Mouse (Mus musculus): ENCODE measurements around the gene Exosc7. TPM values are rescaled to one million over a fixed set of nuclear protein-coding genes. Genes with fewer than 3 reads are reported as not detected.

Gene Exosc7
- total RNA-seq (2021), result 10 to 100 TPM; 37.6 to 39.1 TPM
- long read RNA-seq, experiment 1, transcript Exosc7-201 (8 exons, 1,053 nt), result major isoform, 37 of 44 reads
- long read RNA-seq, experiment 1, partial matches to known transcripts, result 1 of 44 reads
- long read RNA-seq, experiment 1, other reads (novel, unspliced or antisense), result 5 of 44 reads
- long read RNA-seq, experiment 2, transcript Exosc7-201 (8 exons, 1,053 nt), result major isoform, 31 of 39 reads
- long read RNA-seq, experiment 2, partial matches to known transcripts, result 2 of 39 reads
- long read RNA-seq, experiment 2, other reads (novel, unspliced or antisense), result 6 of 39 reads

DNA sequence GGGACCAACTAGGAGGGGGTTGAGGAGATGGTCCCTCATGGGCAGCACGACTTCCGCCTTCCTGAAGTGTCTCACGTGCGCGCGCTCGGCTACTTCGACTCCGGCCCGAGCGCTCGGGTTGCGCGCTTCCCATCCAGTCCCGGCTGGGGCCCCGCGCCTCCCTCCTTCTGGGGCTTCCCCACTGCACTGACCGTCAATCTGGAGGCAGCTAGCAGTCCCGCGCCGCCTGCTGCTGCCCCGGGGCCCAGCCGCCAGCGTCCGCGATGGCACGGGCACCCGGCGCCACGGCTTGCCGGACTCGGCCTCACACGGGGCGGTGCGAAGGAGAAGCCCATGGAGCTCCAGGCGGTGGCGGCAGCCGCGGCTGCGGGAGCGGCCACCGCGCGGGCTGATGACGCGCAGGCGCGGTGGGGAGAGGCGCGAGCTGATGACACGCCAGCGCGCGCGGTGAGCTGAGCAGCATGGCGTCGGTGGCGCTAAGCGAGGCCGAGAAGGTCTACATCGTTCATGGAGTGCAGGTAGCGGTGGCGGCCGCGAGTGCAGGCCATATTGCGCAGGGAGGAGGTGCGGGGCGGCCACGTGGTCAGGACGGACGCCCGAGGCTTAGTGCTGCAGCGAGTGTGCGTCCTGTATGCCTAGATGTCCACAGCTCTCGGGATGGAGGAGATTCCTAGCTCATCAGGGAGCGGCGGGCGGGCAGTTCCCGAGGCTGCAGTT, at the start of gene Exosc7, which contains the start of gene Zdhhc3:
Gene Exosc7 (plus strand): TSS at position 411 of the 717 bp plus-strand sequence.
Gene Zdhhc3 (minus strand): TSS at position 401 of the 717 bp plus-strand sequence.
- DNase-seq (ENCODE audit: low spot score in 2 of 2), result peak; percentile 86 to 89
- intact Hi-C loops (cut with DNase I), result no loop called here

DNA sequence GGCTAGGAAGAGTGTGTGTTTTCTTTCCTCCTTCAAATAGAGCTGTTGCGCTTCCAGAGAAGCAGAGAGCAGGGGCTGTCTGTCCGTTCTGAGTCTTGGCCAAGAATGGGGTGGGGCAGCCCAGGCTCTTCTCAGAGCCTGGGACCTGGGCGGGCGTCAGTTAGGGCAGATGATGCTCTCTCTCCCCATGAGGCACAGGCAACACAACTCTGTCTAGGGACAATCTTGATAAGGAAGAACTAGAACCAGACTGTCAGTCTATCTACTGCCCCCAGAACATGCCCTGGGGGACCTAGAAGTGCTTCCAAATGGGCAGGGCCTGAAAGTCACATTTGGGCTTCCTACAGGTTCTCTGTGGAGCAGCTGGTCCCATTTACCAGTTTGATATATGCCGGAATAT, 33.9 kb upstream of the Exosc7 start:
- intact Hi-C loops (cut with DNase I), result no loop called here
- DNase-seq (ENCODE audit: low spot score in 2 of 2), result no peak

DNA sequence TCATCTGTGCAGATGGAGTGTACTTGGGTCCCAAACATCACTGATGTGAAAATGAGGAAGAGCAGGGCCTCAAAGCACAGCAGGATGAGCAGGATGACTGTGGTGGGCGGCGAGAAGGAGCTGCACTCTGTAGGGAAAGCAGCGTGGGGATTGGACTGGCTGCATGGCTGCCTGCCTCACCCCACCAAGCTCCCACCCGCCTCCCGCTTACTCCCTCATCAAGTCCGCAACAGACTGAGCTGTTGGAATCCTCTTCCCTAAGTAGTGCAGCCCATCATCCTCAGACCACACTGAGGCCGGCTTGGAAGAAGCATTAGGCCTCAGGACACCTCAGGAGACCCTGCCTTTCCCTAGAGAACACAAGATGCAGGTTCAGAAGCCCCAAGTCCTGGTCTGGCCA, 32.7 kb upstream of the Exosc7 start:
- DNase-seq (ENCODE audit: low spot score in 2 of 2), result no peak
- intact Hi-C loops (cut with DNase I), result no loop called here

DNA sequence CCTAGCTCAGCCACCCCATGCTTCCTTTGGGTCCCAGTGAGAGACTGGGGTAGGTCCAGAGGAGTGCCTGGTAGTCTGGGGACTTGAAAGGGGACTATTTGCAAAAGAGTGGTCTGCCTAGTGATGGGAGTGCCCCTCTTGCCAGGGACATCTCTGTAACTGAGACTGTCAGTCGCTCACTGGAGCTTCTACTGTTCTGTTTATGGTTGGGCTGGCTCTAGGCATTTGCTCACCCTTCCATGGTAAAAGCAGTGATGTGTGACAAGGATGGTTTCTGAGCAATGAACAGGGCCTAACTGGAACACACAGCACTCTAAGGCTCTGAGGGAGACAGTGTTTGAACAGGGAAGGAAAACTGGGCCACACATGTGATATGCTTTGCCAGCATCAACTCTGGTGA, 32.2 kb upstream of the Exosc7 start:
- intact Hi-C loops (cut with DNase I), result no loop called here
- peak in 1 of 2 experiments; percentile 12 for DNase-seq (ENCODE audit: low spot score in 2 of 2)

DNA sequence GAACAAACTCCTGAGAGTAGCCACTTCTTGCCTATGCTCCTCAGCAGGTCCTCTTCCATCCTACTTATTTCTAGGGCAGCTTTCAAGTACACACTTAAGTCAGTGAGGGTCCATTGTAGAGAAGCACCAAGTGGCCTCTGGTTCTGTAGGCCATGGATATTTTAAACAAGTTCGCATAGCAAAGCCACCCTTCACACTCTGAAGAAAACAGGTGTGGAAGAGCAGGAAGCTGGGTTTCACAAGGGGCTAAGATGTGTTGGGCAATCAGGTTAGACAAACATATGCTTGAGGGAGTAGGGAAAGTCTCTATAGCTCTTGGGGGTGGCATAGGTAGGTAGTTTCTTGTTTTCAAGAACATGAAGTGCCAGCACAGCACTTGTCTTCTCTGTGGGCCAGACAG, 27.6 kb upstream of the Exosc7 start:
- intact Hi-C loops (cut with DNase I), result no loop called here

DNA sequence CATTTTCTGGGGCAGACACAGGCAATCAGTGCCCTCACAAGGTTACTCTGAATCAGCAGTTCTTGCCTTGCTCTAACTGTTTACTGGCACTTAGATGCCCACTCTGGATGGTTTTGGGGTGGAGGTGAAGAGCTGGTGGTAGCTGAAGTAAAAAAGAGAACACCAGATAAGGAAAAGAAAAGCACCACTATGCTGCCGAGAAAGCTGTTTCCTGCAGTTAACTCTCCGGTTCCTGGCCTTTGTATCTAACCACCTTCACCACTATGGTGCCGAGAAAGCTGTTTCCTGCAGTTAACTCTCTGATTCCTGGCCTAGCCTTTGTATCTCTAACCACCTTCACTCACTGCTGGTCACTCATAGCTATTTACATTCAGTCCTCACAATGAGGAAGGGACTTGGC, 25.5 kb upstream of the Exosc7 start:
- intact Hi-C loops (cut with DNase I), result no loop called here

More for the DNA sequence above, 27.6 kb upstream of the Exosc7 start:
- no peak for DNase-seq (ENCODE audit: low spot score in 2 of 2)

DNA sequence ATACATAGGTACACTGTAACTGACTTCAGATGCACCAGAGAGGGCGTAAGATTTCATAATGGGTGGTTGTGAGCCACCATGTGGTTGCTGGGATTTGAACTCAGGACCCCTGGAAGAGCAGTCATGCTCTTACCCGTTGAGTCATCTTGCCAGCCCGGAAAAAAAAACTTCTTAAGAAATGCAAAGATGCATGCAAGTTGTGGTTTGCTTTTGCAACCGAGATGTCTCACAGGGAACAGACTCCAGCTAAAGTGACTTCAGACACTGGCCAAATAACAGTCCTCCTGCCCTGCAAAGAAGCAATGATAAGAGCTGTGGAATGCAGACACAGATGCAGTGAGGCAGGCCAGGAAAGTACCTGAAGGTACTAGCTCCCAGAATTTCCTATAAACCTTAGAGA, 22.2 kb upstream of the Exosc7 start:
- no peak for DNase-seq (ENCODE audit: low spot score in 2 of 2)
- intact Hi-C loops (cut with DNase I), result no loop called here

More for the DNA sequence above, 25.5 kb upstream of the Exosc7 start:
- no peak for DNase-seq (ENCODE audit: low spot score in 2 of 2)

DNA sequence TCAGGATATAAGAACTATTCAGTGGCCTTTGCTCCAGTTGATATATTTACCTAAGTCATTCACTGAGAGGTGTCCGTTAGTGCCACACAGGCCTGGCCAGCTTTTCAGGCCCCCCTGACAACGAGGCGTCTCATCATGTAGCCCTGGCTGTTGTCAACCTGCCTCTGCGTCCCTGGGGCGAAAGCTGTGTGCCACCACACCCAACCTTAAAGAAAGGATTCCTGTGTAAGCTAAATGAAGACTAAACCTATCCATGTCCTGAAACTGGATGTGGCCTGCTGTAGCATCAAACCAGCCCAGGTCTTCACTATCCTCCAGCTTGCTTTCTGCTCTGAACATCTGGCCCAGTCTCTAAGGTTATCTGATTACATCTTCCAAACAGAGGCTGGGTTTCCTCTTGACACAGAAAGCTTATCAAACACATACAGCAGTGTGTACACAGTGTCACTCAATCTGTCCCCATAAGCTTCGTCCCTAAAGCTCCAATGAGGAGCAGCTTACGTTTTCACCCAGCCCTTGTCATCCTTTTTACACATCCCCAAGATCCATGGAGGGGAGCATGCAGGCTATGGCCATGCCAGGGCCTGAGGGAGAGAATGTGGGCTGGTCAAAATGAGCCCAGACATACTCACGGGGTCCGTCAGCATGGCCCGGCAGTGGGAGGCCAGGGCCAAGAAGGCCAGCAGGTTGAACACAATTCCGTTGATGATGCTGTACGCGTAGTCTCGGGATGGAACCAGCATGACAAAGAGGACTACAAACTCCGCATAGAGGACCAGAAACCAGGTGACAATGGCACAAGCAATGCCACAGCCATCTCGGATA, 13.2 kb upstream of the Exosc7 start:
- DNase-seq (ENCODE audit: low spot score in 2 of 2), result no peak
- intact Hi-C loops (cut with DNase I), result no loop called here

DNA sequence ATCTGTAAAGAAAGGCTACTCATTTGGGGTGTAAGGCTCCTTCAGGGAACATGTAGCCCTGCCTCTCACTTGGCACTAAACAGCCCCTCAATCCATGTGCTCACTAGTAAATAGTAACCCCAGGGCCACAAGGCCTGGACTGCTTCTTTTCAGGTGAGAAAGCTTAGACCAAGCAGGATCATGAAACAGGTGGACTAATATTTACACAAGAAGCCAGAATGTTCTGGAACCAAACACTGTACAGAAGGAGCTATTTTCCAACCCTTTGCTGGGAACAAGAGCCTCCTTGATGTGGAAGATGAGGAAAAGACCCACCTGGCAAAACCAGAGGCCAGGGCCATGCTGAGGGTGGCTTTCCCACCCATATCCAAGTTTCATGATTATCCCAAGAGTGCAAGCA, 9.6 kb upstream of the Exosc7 start:
- intact Hi-C loops (cut with DNase I), result no loop called here
- DNase-seq (ENCODE audit: low spot score in 2 of 2), result no peak

DNA sequence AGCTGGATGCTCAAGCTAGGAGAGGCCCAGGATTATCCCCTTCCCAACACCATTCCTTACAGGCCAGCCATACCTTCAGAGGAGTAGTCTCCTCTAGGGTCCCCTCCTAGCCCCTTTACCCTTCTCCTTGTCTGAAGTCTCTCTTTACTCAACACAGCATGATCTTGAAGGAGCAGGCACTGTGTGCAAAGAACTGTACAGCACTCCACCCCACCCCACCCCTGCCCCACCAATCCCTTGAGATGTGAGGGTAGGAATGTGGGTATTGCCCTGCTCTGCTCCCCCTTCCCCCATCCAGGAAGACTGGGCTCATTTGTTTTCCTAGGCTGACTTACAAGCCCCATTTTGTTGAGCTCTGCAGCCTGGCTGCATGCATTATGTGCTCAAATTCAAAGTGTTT, 8.7 kb upstream of the Exosc7 start:
- no peak for DNase-seq (ENCODE audit: low spot score in 2 of 2)
- intact Hi-C loops (cut with DNase I), result no loop called here

DNA sequence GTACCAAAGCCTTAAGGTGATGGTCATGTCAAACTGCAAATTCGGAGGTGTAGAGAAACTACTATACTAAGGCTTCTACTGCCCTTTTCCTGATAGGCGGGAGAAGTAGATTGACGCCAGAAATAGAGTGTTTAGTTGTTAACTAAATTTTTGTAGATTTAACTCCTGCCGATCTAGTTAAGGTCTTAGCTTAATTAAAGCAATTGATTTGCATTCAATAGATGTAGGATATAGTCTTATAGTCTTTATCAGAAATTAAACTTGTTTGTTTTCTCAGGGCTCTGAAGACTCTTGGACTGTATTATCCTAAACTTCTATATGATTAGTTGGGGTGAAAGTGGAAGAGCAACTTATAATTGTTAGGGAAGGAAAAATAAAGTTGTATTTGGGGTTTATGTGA, 5.8 kb upstream of the Exosc7 start:
- DNase-seq (ENCODE audit: low spot score in 2 of 2), result no peak

DNA sequence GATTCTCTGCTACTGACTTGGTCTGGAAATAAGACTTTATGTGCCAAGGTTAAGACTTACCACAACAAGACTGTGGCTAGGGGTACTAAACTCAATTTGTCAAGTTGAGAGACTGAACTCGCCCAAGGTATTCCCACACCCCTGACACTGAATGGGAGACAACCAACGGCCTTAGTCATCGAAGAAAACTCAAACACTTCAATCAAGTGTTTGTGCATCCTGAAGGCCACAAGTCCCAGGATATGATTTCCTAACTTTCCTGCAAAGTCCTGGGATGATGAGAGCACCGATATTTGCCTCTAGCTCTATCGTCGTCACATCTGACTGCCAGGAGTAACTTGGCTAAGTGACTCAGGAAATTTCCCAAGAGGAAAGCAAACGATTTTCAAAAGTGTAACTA, 3.8 kb upstream of the Exosc7 start:
- intact Hi-C loops (cut with DNase I), result no loop called here
- no peak for DNase-seq (ENCODE audit: low spot score in 2 of 2)

More for the DNA sequence above, 5.8 kb upstream of the Exosc7 start:
- intact Hi-C loops (cut with DNase I), result no loop called here

DNA sequence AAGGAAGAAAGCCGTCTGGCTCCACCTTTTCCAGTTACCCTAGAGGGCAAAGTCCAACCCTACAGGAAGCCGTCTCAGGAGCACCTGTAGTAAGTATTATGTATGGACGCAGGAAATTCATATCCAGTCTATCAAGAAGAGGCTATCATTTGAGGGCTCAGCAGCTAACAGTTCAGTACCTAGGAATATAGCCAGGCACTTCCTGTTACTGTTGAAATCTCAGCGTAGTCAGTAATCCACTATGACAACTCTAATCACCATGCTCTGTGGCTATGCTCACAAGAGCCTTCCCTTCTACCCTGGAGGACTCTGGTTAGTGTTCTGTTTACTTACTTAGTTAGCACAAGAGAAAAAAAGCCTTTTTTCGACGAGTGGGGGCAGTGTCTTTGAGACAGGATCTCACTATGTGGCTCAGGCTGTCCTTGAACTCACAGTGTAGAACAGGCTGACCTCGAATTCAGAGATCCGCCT, 1.2 kb upstream of the Exosc7 start:
- no peak for DNase-seq (ENCODE audit: low spot score in 2 of 2)
- intact Hi-C loops (cut with DNase I), result no loop called here

DNA sequence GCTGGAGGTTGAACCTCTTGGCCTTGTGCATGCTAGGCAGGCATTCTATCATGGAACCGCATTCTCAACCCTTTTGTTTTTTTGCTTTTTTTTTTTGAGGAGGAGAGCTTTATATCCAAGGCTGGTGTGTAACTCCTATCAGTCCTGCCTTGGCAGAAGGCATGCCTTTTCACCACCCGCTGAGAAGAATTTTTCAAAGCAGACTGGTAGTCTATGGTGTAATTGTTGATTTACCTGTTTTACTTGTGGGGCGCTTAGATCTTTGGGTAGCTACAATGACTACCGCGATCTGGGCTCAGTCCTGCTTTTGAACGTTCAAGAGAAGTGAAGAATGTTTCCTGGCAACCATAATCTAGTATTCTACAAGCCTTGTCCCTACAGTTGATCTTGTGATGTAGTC, 916 bp downstream of the Exosc7 start:
- no peak for DNase-seq (ENCODE audit: low spot score in 2 of 2)
- intact Hi-C loops (cut with DNase I), result no loop called here

DNA sequence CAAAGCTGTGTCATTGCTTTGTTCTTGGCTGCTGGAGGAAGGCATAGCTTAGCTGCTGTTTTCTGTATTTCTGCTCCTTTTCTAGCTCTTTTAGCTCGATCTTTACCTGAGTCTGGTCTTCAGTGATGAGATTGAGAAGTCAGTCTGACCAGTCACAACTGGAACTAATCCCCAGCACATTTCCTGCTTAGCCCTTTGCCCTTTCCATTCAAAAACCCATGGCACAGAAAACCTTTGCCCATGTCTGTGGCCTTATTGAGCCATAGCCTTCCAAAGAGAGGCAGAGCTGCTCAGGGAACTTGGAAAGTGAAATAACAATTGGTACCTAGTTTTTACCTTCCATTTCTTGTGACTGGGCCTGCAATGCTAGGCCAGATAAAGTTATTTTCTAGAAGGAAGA, 2.6 kb downstream of the Exosc7 start:
- no peak for DNase-seq (ENCODE audit: low spot score in 2 of 2)
- intact Hi-C loops (cut with DNase I), result no loop called here

DNA sequence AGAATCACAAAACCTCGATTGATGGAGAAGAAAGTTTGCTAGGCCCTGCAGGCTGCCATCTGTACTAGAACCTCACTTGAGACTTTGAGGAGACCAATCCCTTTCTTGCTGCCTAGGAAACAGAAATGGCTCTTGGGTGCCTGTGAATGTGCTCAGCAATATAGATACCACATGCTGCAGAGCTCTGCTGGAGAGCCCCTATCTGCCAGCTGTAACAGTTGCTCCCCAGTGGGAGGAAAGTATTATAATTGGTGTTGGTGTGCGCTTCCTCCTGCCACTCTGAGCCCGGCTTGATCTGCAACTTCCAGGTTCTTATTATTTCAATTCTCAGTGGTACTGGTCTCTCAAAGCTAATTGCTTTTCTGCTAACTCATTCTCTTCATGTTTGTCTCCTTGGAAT, 10.0 kb downstream of the Exosc7 start:
- no peak for DNase-seq (ENCODE audit: low spot score in 2 of 2)
- intact Hi-C loops (cut with DNase I), result no loop called here

DNA sequence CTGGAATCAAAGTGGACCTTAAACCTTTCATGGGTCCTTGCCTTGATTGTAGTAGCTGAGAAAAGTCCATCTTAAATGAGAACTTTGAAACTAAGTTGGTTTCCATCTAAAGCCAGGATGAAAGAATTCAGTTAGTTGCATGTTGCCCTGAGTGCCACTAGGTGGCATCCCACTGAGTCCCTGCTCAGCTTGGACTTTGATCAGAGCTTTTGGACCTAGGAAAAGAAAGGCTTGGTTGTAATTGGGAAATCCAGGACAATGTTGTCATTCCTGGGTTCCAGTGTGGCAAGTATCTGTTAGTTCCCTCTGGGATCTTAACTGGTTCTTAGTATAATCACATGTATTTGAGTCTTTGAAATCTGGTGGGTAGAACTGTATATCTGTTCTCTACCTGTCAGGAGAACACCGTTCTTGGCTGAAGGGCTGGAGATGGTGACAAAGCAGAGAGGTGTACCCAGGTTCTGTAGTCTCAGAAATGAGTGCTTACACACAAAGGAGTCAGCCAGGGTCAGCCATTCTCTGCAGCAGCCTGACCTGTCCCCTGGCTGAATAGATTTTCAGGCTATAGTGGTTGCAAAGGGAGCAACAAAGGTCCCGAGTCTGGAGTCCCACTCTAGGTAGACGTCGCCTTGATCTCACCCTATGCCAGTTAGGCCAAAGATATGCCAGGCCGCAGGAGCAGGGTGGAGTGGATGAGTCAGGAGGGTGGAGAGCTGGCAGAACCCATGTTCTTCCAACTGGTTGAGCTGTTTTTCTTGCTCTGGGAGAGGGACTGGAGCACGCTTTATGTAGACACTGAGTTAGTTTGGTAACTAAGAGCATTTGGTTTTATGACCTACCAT, 10.8 kb downstream of the Exosc7 start:
- intact Hi-C loops (cut with DNase I), result no loop called here
- DNase-seq (ENCODE audit: low spot score in 2 of 2), result peak in 1 of 2 experiments; percentile 20

DNA sequence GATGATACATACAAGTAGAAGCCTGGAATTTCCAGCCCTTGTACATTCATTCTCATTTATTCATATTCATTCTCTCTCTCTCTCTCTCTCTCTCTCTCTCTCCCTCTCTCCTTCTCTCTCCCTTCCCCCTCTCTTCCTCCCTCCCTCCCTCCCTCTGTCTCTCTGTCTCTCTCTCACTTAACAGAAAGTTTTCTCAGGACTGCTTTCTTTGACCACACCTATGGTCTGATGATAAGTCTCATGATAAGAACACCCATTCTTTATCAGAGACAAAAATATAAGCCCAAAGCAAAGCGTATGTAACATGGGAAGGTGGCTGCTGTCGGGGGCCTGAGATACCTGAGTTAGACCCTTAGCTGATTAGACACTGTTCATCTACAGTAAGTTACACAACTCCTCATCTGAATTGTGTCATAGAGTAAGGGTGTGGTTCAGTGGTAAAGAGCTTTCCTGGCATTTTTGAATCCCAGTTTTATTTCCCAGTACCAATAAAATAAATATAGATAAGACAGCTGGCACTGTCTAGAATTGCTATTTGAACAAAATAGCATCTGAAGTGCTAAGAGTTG, 11.5 kb downstream of the Exosc7 start:
- DNase-seq (ENCODE audit: low spot score in 2 of 2), result no peak
- intact Hi-C loops (cut with DNase I), result no loop called here

DNA sequence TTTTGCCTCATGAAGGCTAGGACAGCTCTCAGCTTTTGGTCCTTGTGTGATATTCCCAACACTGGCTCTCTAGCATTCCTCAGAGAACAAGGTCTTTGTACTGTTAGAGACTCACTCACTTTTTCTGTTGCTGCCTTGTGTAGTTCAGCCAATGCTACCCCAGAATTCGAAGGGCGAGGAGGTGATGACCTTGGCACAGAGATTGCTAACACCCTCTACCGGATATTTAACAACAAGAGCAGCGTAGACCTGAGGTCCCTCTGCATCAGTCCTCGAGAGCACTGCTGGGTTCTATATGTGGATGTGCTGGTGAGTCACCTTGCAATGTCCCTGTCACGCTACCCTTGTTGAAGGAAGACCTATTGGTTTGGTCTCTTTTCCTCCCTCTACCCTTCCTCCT, 14.6 kb downstream of the Exosc7 start:
- DNase-seq (ENCODE audit: low spot score in 2 of 2), result no peak
- intact Hi-C loops (cut with DNase I), result no loop called here
